Mouse (Mus musculus) brain, adult 2 months (tissue): ENCODE data around the gene Uhrf2.
A peak's percentile ranks its signal among the peaks of the same experiment; 100 is the strongest.

Experiments
- DNase-seq: peaks from one replicate; pipeline ENCODE4 v3.0.0; 2011; ENCODE audit warnings: low read depth, low spot score

The Uhrf2 gene

GRCm38 (mm10) chr19:30050584-30050983 lies 20.3 kb downstream of the Uhrf2 start:
- DNase-seq: no peak

- DNase-seq: no peak
Measured at GRCm38 (mm10) chr19:30051479-30051878, 21.2 kb downstream of the Uhrf2 start.

GRCm38 (mm10) chr19:30054218-30054617 lies 23.9 kb downstream of the Uhrf2 start:
- no peak for DNase-seq

GRCm38 (mm10) chr19:30065797-30066196 lies 35.5 kb downstream of the Uhrf2 start:
- DNase-seq: peak; percentile 67

GRCm38 (mm10) chr19:30090163-30090562 lies 59.9 kb downstream of the Uhrf2 start:
- DNase-seq: peak; percentile 43

- DNase-seq: peak; percentile 46
Measured at GRCm38 (mm10) chr19:30091644-30092295, 61.5 kb downstream of the Uhrf2 start.

- peak; percentile 75 for DNase-seq
Measured at GRCm38 (mm10) chr19:30096186-30096585, 65.9 kb downstream of the Uhrf2 start.

GRCm38 (mm10) chr19:30097039-30097438 lies 66.7 kb downstream of the Uhrf2 start:
- DNase-seq: peak; percentile 52

- no peak for DNase-seq
Measured at GRCm38 (mm10) chr19:30100571-30100970, 70.3 kb downstream of the Uhrf2 start.

GRCm38 (mm10) chr19:30102620-30103019 lies 72.3 kb downstream of the Uhrf2 start:
- DNase-seq: no peak

GRCm38 (mm10) chr19:30105045-30105842 lies 74.9 kb downstream of the Uhrf2 start:
- DNase-seq: no peak

GRCm38 (mm10) chr19:30107221-30107845 lies 77.0 kb downstream of the Uhrf2 start:
- DNase-seq: no peak

GRCm38 (mm10) chr19:30108616-30109015 lies 78.3 kb downstream of the Uhrf2 start:
- DNase-seq: no peak

- DNase-seq: peak; percentile 76
Measured at GRCm38 (mm10) chr19:30109122-30109521, 78.8 kb downstream of the Uhrf2 start.

GRCm38 (mm10) chr19:30111421-30111820 lies 81.1 kb downstream of the Uhrf2 start:
- no peak for DNase-seq

- peak; percentile 67 for DNase-seq
Measured at GRCm38 (mm10) chr19:30112961-30113688, 82.8 kb downstream of the Uhrf2 start.

GRCm38 (mm10) chr19:30114919-30115441 lies 84.7 kb downstream of the Uhrf2 start:
- DNase-seq: no peak

GRCm38 (mm10) chr19:30115606-30116005 lies 85.3 kb downstream of the Uhrf2 start:
- no peak for DNase-seq

- DNase-seq: peak; percentile 47
Measured at GRCm38 (mm10) chr19:30117241-30117640, 86.9 kb downstream of the Uhrf2 start.

- DNase-seq: peak; percentile 94
Measured at GRCm38 (mm10) chr19:30117775-30118174, 87.5 kb downstream of the Uhrf2 start.
